Mouse (Mus musculus): ENCODE data around the gene Casc4.
A peak's percentile ranks its signal among the peaks of the same experiment; 100 is the strongest.

The Casc4 gene

GRCm38 (mm10) chr2:121866632-121867050, at the start of gene Casc4:
Casc4 (plus strand) TSS chr2:121866970.
- peak; percentile 96 to 97 for DNase-seq

- DNase-seq = no peak
These were observed 45.0 kb upstream of the Casc4 start for GRCm38 (mm10) chr2:121821787-121822186.

- DNase-seq = no peak
These were observed 42.1 kb upstream of the Casc4 start for GRCm38 (mm10) chr2:121824653-121825052.

GRCm38 (mm10) chr2:121826189-121826588, 40.6 kb upstream of the Casc4 start:
- DNase-seq = no peak

- DNase-seq = no peak
These were observed 38.4 kb upstream of the Casc4 start for GRCm38 (mm10) chr2:121828411-121828810.

- peak; percentile 6 to 15 for DNase-seq
These were observed 34.3 kb upstream of the Casc4 start for GRCm38 (mm10) chr2:121832484-121832894.

- no peak for DNase-seq
These were observed 31.8 kb upstream of the Casc4 start for GRCm38 (mm10) chr2:121834926-121835325.

- no peak for DNase-seq
These were observed 25.3 kb upstream of the Casc4 start for GRCm38 (mm10) chr2:121841453-121841852.

GRCm38 (mm10) chr2:121842249-121842648, 24.5 kb upstream of the Casc4 start:
- DNase-seq = no peak

- DNase-seq = no peak
These were observed 20.7 kb upstream of the Casc4 start for GRCm38 (mm10) chr2:121846050-121846449.

- DNase-seq = no peak
These were observed 14.7 kb upstream of the Casc4 start for GRCm38 (mm10) chr2:121852045-121852444.

GRCm38 (mm10) chr2:121853974-121854373, 12.8 kb upstream of the Casc4 start:
- no peak for DNase-seq

- no peak for DNase-seq
These were observed 7.3 kb upstream of the Casc4 start for GRCm38 (mm10) chr2:121859380-121859980.

- DNase-seq = peak in 1 of 2 experiments; percentile 11
These were observed 634 bp upstream of the Casc4 start for GRCm38 (mm10) chr2:121866071-121866601.

GRCm38 (mm10) chr2:121867051-121867928, 520 bp downstream of the Casc4 start:
- DNase-seq = no peak

GRCm38 (mm10) chr2:121879506-121879905, 12.7 kb downstream of the Casc4 start:
- DNase-seq = no peak

- no peak for DNase-seq
These were observed 18.8 kb downstream of the Casc4 start for GRCm38 (mm10) chr2:121885509-121886106.

- DNase-seq = no peak
These were observed 19.6 kb downstream of the Casc4 start for GRCm38 (mm10) chr2:121886406-121886805.

- DNase-seq = no peak
These were observed 22.1 kb downstream of the Casc4 start for GRCm38 (mm10) chr2:121888720-121889497.

GRCm38 (mm10) chr2:121895261-121895660, 28.5 kb downstream of the Casc4 start:
- DNase-seq = no peak

GRCm38 (mm10) chr2:121896825-121897224, 30.1 kb downstream of the Casc4 start:
- no peak for DNase-seq

GRCm38 (mm10) chr2:121909975-121910374, 43.2 kb downstream of the Casc4 start:
- no peak for DNase-seq

Measured in thymus, postnatal 36 days (tissue).